Mouse (Mus musculus): ENCODE results near the gene A1bg. TPM values are rescaled to one million over a fixed set of nuclear protein-coding genes. Genes with fewer than 3 reads are reported as not detected.

Gene A1bg
- polyA plus RNA-seq, 1 experiment = not detected

GRCm38 (mm10) chr15:60855112-60855511, 67.7 kb downstream of the A1bg start:
- Histone ChIP-seq H3K36me3 (ENCODE audit: control insufficient read depth, insufficient read depth, low read length, poor library complexity, severe bottlenecking) (no peaks in the 10 kb centered on the region), H3K27ac (ENCODE audit: insufficient read depth, low read length) (no peak overlapping the region), H3K4me1 (ENCODE audit: control insufficient read depth, insufficient read depth, low read length) (no peaks in the 10 kb centered on the region), H3K4me3 (ENCODE audit: low read depth, low read length) (no peak overlapping the region), H3K9me3 (replicated peaks; ENCODE audit: control insufficient read depth, insufficient read depth, low read length, poor library complexity, severe bottlenecking) (no peaks in the 10 kb centered on the region), H3K27me3 (ENCODE audit: control insufficient read depth, insufficient read depth, low read length, poor library complexity, severe bottlenecking) (no peaks in the 10 kb centered on the region), H3K9ac (ENCODE audit: low read depth, poor library complexity, severe bottlenecking) (no peak overlapping the region)
- TF ChIP-seq POLR2A (IDR thresholded peaks at IDR 0.05; ENCODE audit: insufficient read depth, low read length) = no peak
- no peak for TF ChIP-seq EP300 (IDR thresholded peaks at IDR 0.05; ENCODE audit: insufficient read depth, low read depth, low read length)
- TF ChIP-seq CTCF (IDR thresholded peaks at IDR 0.05; ENCODE audit: low read depth, low read length) = no peak

GRCm38 (mm10) chr15:60854151-60854550, 68.7 kb downstream of the A1bg start:
- no peak overlapping the region for H3K27ac ChIP-seq (ENCODE audit: insufficient read depth, low read length)
- H3K9ac ChIP-seq (ENCODE audit: low read depth, poor library complexity, severe bottlenecking) = no peak overlapping the region
- no peaks in the 10 kb centered on the region for H3K36me3 ChIP-seq (ENCODE audit: control insufficient read depth, insufficient read depth, low read length, poor library complexity, severe bottlenecking)
- no peak for TF ChIP-seq CTCF (IDR thresholded peaks at IDR 0.05; ENCODE audit: low read depth, low read length)
- TF ChIP-seq POLR2A (IDR thresholded peaks at IDR 0.05; ENCODE audit: insufficient read depth, low read length) = no peak
- TF ChIP-seq EP300 (IDR thresholded peaks at IDR 0.05; ENCODE audit: insufficient read depth, low read depth, low read length) = no peak
- H3K4me1 ChIP-seq (ENCODE audit: control insufficient read depth, insufficient read depth, low read length) = no peaks in the 10 kb centered on the region
- H3K27me3 ChIP-seq (ENCODE audit: control insufficient read depth, insufficient read depth, low read length, poor library complexity, severe bottlenecking) = no peaks in the 10 kb centered on the region
- H3K9me3 ChIP-seq (replicated peaks; ENCODE audit: control insufficient read depth, insufficient read depth, low read length, poor library complexity, severe bottlenecking) = no peaks in the 10 kb centered on the region
- no peak overlapping the region for H3K4me3 ChIP-seq (ENCODE audit: low read depth, low read length)

GRCm38 (mm10) chr15:60853231-60853999, 69.4 kb downstream of the A1bg start, which contains the start of gene Fam84b:
Gene Fam84b, minus strand, starts transcription at chr15:60853778.
- Histone ChIP-seq H3K27ac (ENCODE audit: insufficient read depth, low read length) (no peak within 1 kb of the TSS), H3K4me3 (ENCODE audit: low read depth, low read length) (no peak within 1 kb of the TSS), H3K9ac (ENCODE audit: low read depth, poor library complexity, severe bottlenecking) (no peak within 1 kb of the TSS), H3K36me3 (ENCODE audit: control insufficient read depth, insufficient read depth, low read length, poor library complexity, severe bottlenecking) (no peaks in the 10 kb centered on the region), H3K4me1 (ENCODE audit: control insufficient read depth, insufficient read depth, low read length) (no peaks in the 10 kb centered on the region), H3K27me3 (ENCODE audit: control insufficient read depth, insufficient read depth, low read length, poor library complexity, severe bottlenecking) (no peaks in the 10 kb centered on the region), H3K9me3 (replicated peaks; ENCODE audit: control insufficient read depth, insufficient read depth, low read length, poor library complexity, severe bottlenecking) (no peaks in the 10 kb centered on the region)
- TF ChIP-seq EP300 (IDR thresholded peaks at IDR 0.05; ENCODE audit: insufficient read depth, low read depth, low read length) (no peak), CTCF (IDR thresholded peaks at IDR 0.05; ENCODE audit: low read depth, low read length) (no peak), POLR2A (IDR thresholded peaks at IDR 0.05; ENCODE audit: insufficient read depth, low read length) (no peak)

- Histone ChIP-seq H3K27ac (ENCODE audit: insufficient read depth, low read length) (no peak overlapping the region), H3K4me1 (ENCODE audit: control insufficient read depth, insufficient read depth, low read length) (no peaks in the 10 kb centered on the region), H3K4me3 (ENCODE audit: low read depth, low read length) (no peak overlapping the region), H3K27me3 (ENCODE audit: control insufficient read depth, insufficient read depth, low read length, poor library complexity, severe bottlenecking) (no peaks in the 10 kb centered on the region), H3K9me3 (replicated peaks; ENCODE audit: control insufficient read depth, insufficient read depth, low read length, poor library complexity, severe bottlenecking) (no peaks in the 10 kb centered on the region), H3K36me3 (ENCODE audit: control insufficient read depth, insufficient read depth, low read length, poor library complexity, severe bottlenecking) (no peaks in the 10 kb centered on the region), H3K9ac (ENCODE audit: low read depth, poor library complexity, severe bottlenecking) (no peak overlapping the region)
- no peak for TF ChIP-seq CTCF (IDR thresholded peaks at IDR 0.05; ENCODE audit: low read depth, low read length)
- no peak for TF ChIP-seq EP300 (IDR thresholded peaks at IDR 0.05; ENCODE audit: insufficient read depth, low read depth, low read length)
- no peak for TF ChIP-seq POLR2A (IDR thresholded peaks at IDR 0.05; ENCODE audit: insufficient read depth, low read length)
Measured at GRCm38 (mm10) chr15:60848630-60849029, 74.2 kb downstream of the A1bg start.

Other genes with a start within 250 kb of the A1bg start
- gene Fam84b, start 69.2 kb downstream of the A1bg start, polyA plus RNA-seq (2011; ENCODE audit: insufficient read depth, insufficient read length, low read depth, missing spikeins) = 6.9 and 8.1 TPM in 2 replicates

Data from ES-Bruce4 (cell line).